Mouse (Mus musculus) neutrophil, adult 83 days (primary cell): ENCODE measurements around the gene Ccdc149. TPM values are rescaled to one million over a fixed set of nuclear protein-coding genes. Genes with fewer than 3 reads are reported as not detected.

Experiments used
- total RNA-seq, 2 experiments: library from RNA; stranded (reverse); gene quantifications; one replicate each; pipeline ENCODE4 v1.2.4; 2023

Ccdc149 gene
- under 1 TPM; 0.55 to 0.57 TPM for total RNA-seq

GRCm38 (mm10) chr5:52470991-52471801 is at the start of gene Ccdc149:
Gene Ccdc149, minus strand, starts transcription at chr5:52471521.

GRCm38 (mm10) chr5:52363468-52364150 is 107.7 kb downstream of the Ccdc149 start, which contains the start of gene Sod3:
Gene Sod3, plus strand, starts transcription at chr5:52363791.

Other genes starting within 250 kb of the Ccdc149 start
- gene Sod3, start 107.7 kb downstream of the Ccdc149 start, total RNA-seq = under 1 TPM; 0.13 to 0.46 TPM
- gene Lgi2, start 94.9 kb upstream of the Ccdc149 start, total RNA-seq = not detected
- 1 to 10 TPM; 7.3 to 8.4 TPM for gene Sepsecs, start 198.2 kb upstream of the Ccdc149 start, total RNA-seq